Mouse (Mus musculus) Muller cell, postnatal 12 days (primary cell): ENCODE measurements around the gene Mrpl11.
A peak's percentile ranks its signal among the peaks of the same experiment; 100 is the strongest.
"Not testable (repeated sequence)": the region's sequence is repeated elsewhere in the genome, so short reads cannot be mapped to it uniquely, and the experiment has no call there.

Experiments used
- DNase-seq: peaks from one replicate; pipeline ENCODE4 v3.0.0-alpha.2; 2015; ENCODE audit errors: inconsistent ontology term

Gene Mrpl11

GRCm38 (mm10) chr19:4961928-4962601 lies at the start of gene Mrpl11:
TSS of gene Mrpl11 (plus strand) at chr19:4962147.
- peak; percentile 94 for DNase-seq

- DNase-seq: no peak
These were observed 45.9 kb upstream of the Mrpl11 start for GRCm38 (mm10) chr19:4915924-4916603.

GRCm38 (mm10) chr19:4916827-4917226 lies 45.1 kb upstream of the Mrpl11 start:
- DNase-seq: no peak

- no peak for DNase-seq
These were observed 42.3 kb upstream of the Mrpl11 start for GRCm38 (mm10) chr19:4919652-4920051.

GRCm38 (mm10) chr19:4925121-4925860 lies 36.7 kb upstream of the Mrpl11 start:
- DNase-seq: no peak

- peak; percentile 99 for DNase-seq
These were observed 33.9 kb upstream of the Mrpl11 start, which contains the start of gene Dpp3 for GRCm38 (mm10) chr19:4927904-4928531. TSS of gene Dpp3 (minus strand) at chr19:4928287.

- no peak for DNase-seq
These were observed 33.2 kb upstream of the Mrpl11 start for GRCm38 (mm10) chr19:4928781-4929180.

- DNase-seq: no peak
These were observed 25.1 kb upstream of the Mrpl11 start for GRCm38 (mm10) chr19:4936896-4937295.

- peak; percentile 5 for DNase-seq
These were observed 24.3 kb upstream of the Mrpl11 start for GRCm38 (mm10) chr19:4937444-4938310.

GRCm38 (mm10) chr19:4942551-4943252 lies 19.2 kb upstream of the Mrpl11 start, which contains the start of gene Peli3:
TSS of gene Peli3 (minus strand) at chr19:4943127.
- peak; percentile 92 for DNase-seq

- DNase-seq: no peak
These were observed 18.7 kb upstream of the Mrpl11 start for GRCm38 (mm10) chr19:4943253-4943588.

- DNase-seq: no peak
These were observed 16.4 kb upstream of the Mrpl11 start for GRCm38 (mm10) chr19:4945540-4945939.

GRCm38 (mm10) chr19:4948641-4949040 lies 13.3 kb upstream of the Mrpl11 start:
- not testable (repeated sequence) for DNase-seq

- no peak for DNase-seq
These were observed 6.3 kb downstream of the Mrpl11 start for GRCm38 (mm10) chr19:4968236-4968635.

- peak; percentile 54 for DNase-seq
These were observed 19.8 kb downstream of the Mrpl11 start for GRCm38 (mm10) chr19:4981767-4982166.

- peak; percentile 81 for DNase-seq
These were observed 27.1 kb downstream of the Mrpl11 start for GRCm38 (mm10) chr19:4989013-4989412.

GRCm38 (mm10) chr19:4989434-4990255 lies 27.7 kb downstream of the Mrpl11 start:
- DNase-seq: no peak

GRCm38 (mm10) chr19:4990256-4990625 lies 28.3 kb downstream of the Mrpl11 start, which contains the start of gene Npas4:
TSS of gene Npas4 (minus strand) at chr19:4990316.
- no peak for DNase-seq

- no peak for DNase-seq
These were observed 28.8 kb downstream of the Mrpl11 start for GRCm38 (mm10) chr19:4990716-4991115.

- DNase-seq: no peak
These were observed 30.4 kb downstream of the Mrpl11 start for GRCm38 (mm10) chr19:4992371-4992770.
